Mouse (Mus musculus) neural tube, embryonic 10.5 days (tissue): Measurements from ENCODE around the gene Smarcd3.
A peak's percentile ranks its signal among the peaks of the same experiment; 100 is the strongest.

Experiments used
- DNase-seq: peaks from one replicate; pipeline ENCODE4 v3.0.0-alpha.2; 2017; ENCODE audit warnings: low spot score; ENCODE audit errors: extremely low spot score

Gene Smarcd3

GRCm38 (mm10) chr5:24620626-24621025 is 3.6 kb downstream of the Smarcd3 start:
- no peak for DNase-seq

DNA sequence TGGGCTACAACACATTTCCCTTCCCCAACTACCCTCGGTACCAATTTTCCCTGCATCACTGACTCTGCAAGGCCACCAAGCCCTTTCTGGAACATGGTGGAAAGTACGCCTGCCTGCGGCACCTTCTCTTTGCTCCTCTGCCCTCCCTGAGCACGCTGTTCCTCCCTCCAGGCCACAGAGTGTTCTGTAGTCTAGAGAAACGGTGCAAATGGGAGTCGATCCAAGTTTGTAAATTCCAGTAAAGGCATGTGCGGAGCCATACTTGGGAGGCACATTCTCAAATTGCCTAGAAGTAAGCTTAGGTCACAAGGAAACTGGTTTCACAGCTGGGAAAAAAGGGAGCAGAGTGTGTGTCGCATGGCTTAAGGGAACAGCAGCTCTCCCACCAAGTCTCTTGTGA is 4.1 kb downstream of the Smarcd3 start:
- DNase-seq, result no peak

DNA sequence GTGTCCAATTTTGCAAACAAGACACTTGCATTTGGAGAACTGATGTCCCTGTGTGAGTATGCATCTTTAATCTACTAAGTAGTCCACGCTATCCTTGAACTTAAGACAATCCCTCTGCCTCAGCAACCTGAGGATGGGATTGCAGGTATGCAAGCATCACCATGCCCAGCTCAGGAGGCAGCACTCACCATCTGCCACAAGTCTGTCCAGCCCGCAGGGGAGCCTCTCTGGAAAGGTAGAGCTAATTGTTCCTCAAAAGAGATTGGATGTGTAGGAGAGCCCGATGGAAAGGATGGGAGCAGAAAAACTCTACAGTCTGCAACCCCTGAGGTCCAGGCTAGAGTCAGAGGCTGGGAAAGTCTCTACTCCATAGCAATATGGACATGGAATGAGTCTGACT is 5.3 kb downstream of the Smarcd3 start:
- no peak for DNase-seq

DNA sequence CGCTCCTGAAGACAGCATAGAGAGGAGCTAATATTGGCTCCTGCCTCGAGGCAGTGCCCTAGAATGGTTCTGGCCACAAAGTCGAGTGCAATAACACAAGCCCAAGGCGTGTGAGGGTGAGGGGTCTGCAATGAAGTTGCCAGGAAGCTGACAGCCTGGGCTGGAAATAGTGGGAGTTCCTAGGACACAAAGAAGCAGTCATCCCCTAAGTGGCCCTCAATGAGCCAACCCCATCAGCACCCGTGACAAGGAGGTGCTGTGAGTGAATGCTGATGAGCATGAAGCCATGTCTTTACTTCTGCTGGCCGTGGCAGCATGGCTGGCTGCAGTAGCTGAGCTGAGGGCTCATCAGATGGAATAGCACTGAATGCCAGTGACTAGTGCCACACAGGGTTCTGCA is 9.1 kb downstream of the Smarcd3 start:
- DNase-seq, result no peak

- DNase-seq, result no peak
These were observed 11.9 kb downstream of the Smarcd3 start for GRCm38 (mm10) chr5:24612302-24612649.

DNA sequence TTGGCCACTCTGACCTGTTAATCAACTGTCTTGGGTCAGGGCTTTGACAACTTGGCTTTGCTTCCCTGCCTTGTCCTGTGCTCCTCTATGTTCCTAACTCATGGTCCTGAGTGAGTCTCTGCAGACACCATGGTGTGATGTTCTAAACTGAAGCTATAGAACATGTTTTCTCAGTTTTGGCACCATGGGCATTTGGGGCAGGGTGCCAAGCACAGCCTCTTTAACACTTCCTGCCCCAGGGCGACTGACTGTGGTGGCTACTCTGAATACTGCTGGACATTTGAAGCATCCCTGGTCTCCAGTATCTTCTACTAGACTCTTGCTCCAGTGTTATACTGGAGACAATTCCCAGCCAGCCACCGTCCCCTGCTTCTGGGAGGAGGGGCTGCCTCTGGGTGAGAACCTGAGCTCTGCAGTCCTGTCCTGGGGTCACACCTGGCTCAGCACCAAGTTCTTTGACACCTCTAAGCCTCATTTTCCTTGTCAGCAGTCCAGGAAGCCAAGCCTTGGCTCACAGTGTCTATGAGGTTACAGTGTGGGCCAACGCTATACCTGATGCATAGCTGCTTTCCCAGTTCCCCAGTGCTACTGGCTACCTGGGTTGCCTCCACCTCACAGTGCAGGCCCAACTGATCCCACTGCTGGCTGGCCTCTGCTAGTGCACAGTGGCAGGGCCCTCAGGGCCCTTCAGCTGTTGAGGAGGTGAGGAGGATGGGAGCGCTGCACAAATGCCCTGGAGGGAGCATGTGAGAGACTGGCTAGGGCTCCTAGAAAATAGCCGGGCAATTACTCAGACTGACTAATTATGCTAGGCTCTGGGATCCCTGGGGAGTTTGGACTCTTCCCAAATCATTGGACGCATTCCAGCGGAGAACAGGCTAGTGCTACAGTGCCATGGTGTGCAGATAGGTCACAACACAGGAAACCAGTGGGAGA is 12.6 kb downstream of the Smarcd3 start:
- DNase-seq, result no peak

GRCm38 (mm10) chr5:24609388-24609787 is 14.8 kb downstream of the Smarcd3 start:
- no peak for DNase-seq

GRCm38 (mm10) chr5:24605980-24606665 is 18.1 kb downstream of the Smarcd3 start:
- no peak for DNase-seq

GRCm38 (mm10) chr5:24605321-24605979 is 18.8 kb downstream of the Smarcd3 start:
- no peak for DNase-seq

DNA sequence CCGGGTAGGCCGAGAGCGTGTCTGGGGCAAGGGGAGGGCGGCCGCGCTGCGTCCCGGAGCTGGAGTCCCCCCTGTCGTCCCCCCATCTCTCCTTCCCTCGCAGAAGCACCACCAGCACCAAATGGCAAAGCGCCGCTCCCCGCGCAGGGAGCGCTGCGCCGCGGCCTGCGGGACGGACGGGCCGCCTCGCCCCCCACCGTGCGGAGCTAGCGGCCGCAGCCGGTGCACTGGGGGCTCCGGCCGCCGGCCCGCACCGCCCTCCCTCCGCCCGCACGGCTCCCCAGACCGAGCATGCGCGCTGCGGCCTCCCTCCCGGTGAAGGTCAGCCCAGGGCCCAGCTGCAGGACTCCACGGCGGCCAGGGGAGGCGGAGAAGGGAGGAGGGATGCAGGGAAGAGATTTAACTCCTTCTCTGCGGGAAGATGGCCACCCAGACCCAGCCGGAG is 19.5 kb downstream of the Smarcd3 start:
- peak; percentile 92 for DNase-seq

GRCm38 (mm10) chr5:24604080-24604655 is 20.0 kb downstream of the Smarcd3 start:
- peak; percentile 87 for DNase-seq

DNA sequence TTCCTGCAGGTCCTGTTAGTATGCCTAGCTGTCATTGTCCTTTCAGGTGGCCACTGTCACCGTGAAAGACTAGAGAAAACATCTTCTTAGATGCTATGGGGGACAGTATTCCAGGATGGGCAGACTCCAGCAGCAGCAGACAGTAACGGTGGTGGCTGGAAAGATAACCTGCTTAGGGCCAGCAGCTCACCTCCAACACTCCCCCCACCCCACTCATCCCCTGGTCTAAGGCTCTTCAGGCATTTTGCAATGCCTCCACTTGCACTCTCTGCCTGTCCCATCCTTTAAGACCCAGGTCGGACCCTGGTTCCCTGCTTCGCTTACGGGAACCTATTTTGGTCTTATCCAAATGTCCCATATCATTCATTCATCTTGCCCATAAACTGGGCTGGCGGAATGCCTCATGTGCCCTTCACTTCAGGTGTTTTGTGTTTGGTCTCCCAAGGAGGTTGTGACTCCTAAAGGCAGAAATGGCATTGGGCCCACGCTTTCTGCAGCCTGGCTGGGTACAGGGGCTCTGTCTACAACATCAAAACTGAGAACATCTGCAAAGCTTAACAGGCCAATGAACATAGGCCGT is 20.7 kb downstream of the Smarcd3 start:
- no peak for DNase-seq

DNA sequence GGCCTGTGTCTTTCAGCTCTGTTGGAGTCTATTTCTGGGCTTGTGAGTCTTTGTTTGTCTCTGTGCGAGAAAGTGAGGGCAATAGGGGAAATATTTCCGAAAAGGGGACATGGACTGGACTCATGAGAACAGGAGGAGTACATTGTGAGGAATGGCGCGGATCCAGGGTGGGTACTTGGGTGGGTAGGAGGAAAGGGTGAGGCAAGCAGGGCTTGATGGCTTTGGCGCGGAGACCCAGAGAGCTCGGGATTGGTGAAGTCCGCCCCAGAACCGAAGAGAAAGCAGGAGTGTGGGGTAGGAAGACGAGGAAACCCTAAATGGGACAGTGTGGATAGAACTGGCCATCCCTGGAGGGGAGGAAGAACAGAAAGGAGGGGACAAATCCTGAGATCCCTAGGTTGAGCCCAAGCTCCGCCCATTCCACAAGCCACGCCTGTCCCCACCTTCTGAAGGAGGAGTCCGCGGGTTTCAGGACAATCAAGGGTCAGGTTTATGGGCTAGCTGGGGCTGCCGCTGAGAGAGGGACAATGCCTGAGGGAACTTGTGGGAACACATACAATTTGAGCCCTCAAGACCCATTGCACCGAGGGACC is 21.4 kb downstream of the Smarcd3 start:
- peak; percentile 82 for DNase-seq

DNA sequence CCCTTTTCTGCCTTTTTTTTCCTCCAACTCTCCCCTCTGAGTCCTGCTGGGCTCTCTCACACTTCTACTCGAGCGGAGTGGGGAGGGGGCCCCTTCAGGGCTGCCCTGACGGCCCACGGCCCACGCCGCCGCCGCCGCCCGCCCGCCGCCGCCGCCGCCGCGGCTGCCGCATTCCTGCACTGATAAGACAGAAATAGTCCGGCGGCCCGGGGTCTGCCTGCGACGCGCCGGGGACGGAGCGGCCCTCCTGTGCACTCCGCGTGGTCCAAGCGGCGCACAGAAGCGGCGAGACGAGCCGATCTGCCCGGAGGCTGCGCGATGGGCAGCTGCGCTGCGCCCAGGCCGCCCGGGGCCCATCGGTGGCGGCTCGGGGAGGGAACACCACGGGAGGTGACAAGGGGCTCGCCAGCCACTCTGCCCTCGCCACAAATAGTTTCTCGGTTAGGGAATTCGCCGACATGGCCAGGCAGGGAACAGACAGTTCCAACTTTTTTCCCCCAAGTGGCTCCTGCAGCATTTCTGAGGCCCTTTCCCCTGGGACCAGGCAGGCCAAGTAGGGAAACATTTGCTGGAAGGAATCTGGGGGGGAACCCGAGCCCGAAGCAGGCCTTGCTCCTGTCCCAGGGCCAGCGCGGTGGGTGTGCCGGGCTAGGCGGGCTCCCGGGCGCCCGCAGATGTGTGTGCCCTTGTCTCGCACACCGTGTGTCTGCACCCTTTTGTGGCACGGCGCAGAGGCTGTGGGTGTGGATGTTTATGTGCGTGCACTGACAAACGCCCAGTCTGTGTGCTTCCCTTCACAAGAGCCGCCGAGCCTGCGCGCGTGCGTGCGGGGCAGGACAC is 22.1 kb downstream of the Smarcd3 start:
- DNase-seq, result peak; percentile 85

DNA sequence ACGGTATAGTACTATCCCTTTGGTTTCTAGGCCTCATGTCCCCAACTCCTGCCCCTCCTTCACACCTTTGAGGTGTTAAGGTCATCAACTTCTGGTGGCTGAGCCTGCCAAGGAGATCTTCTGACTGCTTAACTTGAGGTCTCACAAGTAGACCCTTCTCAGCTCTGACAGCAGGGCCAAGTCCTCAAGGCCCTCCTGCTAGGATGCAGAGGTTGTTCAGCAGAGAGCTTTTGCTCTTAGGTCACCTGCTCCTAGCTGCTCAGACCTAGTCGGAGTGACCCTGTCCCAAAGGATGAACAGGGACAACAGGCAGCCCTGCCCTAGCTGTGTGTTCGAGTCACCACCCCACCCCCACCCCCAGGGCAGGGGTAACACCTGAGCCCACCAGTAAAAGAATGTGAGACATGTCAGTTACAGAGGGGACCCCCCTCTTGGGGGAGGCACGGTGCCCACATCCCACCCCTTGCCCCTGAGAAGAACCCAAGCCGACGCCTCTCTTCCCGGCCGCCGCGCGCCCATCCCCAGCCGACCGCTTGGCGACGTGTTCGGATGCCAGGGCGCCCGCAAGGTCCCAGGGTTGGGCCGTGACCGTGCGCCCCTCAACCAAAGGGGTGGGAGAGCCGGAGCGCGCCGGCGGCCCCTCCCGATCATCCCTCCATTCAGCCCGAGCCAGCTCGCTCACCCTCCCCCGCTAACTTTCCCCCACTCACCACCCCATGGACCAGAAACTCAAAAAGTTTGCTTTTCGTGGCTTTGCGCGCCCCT is 23.0 kb downstream of the Smarcd3 start:
- DNase-seq, result peak; percentile 42

DNA sequence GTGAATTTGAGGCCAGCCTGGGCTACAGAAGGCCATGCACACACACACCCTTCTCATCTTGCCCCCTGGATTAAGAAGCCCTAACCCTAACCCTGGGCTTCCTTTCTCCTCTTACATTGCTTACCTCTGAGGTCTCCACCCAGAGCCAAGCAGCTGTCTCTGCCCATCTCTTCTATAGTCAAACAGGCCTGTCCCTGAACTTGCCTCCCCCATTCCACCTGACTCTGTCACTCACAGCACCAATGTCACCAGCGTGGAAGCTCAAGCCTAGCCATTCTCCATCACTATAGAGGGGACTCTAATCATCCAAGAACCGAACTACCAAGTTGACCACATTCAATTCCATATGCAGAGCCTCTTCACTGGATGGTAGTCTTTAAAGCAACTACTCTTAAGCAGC is 24.0 kb downstream of the Smarcd3 start:
- DNase-seq, result no peak

- DNase-seq, result no peak
These were observed 25.1 kb downstream of the Smarcd3 start for GRCm38 (mm10) chr5:24599137-24599536.

- DNase-seq, result peak; percentile 74
These were observed 25.6 kb downstream of the Smarcd3 start for GRCm38 (mm10) chr5:24598570-24599006.

GRCm38 (mm10) chr5:24597901-24598569 is 26.2 kb downstream of the Smarcd3 start:
- DNase-seq, result no peak
